Mouse (Mus musculus) cerebellum, adult 11 months (tissue): Measurements from ENCODE around the gene Cald1.

Source experiments
- DNase-seq: peaks from one replicate; pipeline ENCODE4 v3.0.0; 2022

The Cald1 gene

GRCm38 (mm10) chr6:34722660-34723059 lies 124.4 kb downstream of the Cald1 start:
- no peak for DNase-seq

GRCm38 (mm10) chr6:34723250-34723904 lies 125.1 kb downstream of the Cald1 start:
- no peak for DNase-seq

DNA sequence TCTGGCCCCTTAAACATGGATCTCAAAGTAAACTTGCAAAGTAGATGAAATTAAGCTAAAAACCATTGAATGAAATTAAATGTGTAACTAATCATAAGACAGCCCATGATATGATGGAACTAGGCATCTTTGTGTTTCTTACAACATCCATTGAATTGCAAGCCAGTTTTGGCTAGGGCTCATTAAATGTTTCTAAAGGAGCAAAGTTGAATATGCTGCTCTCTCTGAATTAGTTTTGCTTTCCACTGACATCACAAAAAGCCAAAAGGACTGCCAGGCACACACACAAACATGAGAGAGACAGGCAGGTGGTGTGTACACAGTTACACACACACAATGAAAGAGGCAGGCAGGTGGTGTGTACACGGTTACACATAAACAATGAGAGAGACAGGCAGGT lies 127.4 kb downstream of the Cald1 start:
- no peak for DNase-seq

DNA sequence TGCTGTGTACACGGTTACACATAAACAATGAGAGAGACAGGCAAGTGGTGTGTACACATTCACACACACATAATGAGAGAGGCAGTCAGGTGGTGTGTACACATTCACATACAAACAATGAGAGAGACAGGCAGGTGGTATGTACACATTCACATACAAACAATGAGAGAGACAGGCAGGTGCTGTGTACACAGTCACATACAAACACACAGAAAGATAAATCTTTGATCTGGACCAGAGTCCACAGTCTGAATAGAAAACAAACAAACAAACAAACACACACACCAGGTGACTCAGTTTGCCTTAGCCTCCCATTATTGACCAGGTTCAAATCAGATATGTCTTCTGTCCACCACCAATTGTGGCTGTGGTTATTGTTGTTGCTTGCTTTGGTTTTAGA lies 127.8 kb downstream of the Cald1 start:
- no peak for DNase-seq

DNA sequence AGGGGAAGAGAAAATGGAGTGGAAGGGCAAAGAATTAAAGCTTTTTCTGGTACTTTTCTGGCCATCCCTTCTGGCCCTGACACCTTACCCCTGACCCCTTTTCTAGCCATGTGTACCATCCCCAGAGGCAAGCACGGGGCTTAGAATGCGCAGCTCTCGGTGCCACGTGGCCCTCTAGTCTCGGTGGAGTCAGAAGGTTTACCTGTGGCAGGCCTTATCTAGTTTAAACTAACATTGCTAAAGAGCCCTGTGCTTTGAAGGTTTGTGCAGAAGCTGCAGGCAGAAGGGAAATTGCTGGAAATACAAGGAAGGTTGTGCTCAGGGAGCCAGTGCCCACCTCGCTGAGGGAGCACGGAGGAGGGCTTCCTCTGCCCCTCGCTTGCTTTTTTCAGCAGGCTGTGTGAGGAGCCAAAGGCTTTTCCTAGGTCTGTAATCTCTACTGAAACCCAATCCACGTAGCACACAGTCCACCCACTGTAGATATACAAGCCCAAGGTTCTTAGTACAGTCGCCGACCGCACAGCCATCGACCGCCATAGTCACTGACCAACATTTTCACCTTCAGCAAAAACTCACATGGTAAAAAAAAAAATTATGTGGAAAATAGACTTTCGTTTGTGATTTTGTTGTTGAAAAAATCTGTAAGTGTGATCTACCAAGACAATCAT lies 129.2 kb downstream of the Cald1 start:
- no peak for DNase-seq

GRCm38 (mm10) chr6:34729449-34730151 lies 131.3 kb downstream of the Cald1 start:
- no peak for DNase-seq

DNA sequence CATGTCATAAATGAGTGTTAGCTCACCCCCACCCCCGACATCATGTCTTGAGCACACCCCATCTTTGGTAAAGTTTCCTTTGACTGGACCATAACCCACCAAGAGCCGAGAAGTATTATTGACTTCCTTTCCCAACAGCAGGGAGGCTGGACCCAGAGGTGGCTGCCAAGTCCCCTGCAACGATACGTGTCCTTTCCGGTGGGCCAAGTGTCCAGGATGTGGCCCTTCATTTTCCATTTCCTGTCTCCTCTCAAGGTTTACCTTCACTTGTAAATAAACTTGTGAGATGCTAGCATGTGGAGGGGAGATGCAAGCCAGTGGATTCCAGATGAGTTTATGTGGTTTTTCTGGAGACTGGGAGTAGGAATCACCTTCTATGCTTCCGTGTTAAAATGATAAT lies 132.7 kb downstream of the Cald1 start:
- no peak for DNase-seq

DNA sequence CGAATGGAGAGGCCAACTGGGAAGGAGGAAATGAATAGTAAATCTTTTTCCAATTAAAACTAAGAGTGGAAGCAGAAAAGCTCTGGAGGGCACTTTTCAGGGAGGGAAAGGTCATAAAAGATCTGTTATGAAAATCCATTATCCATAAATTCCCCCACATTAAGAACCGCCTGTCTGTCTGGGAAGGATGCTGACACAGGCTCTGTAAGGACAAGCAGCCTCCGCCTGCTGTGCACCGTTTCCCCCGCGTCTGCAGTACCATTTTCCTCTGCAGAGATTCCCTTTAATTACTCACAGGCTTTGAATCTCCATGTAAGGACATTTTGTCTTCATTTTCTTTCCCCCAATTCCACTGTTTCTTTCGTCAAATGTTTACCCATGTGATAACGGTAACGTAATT lies 133.2 kb downstream of the Cald1 start:
- no peak for DNase-seq

GRCm38 (mm10) chr6:34734940-34735695 lies 136.8 kb downstream of the Cald1 start:
- no peak for DNase-seq

DNA sequence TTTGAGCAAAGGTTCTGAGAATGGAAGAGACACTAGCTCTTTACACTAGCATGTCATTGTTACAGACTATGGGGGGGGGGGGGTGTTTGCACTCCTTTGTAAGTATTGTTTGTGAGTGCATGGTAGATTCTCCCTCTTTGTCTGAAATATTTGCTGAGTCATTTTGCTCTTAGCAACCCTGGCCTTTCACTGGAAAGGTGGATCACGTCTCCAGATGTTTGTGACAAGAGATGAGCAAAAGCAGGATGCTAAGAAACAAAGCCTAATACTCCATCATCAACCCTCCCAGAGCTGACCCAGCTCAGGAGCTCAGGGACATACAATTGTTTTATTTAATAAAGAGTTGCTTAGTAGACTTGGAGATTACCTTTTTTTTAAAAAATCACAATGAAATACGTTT lies 138.6 kb downstream of the Cald1 start:
- no peak for DNase-seq

DNA sequence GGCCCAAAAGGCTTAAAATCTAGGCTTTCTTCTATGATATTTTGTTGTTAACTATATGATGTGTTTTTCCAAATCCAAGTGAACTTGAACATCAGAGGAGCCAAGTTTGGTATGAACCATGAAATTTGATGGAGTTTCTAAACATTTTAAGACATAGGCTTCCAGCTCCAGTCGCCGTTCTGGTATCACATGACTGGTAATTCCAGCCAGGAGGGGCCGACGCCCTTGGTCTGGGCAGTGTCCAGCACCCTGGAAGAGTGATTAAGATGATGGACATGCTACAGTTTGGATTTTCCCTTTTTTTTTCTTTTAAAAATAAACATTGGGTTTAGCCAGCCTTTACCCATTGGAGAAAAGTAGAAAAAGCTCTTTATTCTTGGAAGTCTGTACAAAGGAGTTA lies 145.6 kb downstream of the Cald1 start:
- DNase-seq, result no peak

DNA sequence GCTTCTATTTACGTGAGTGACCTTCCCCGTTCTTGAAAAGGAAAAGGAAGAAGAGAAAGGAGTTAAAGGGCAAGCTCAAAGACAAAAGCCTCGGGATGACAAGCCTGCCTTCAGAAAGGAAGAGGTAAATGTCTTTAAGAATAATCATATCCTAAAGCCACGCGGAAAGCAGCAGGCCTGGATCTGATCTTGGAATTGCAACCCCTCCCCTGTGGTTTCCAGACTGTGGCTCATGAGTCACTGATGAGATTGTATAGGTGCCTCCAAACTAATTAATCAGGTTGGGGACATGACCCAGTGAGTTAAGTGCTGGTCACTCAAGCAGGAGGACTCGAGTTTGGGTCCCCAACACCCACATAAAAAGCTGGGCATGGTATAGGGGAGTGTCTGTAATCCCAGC lies 149.5 kb downstream of the Cald1 start:
- no peak for DNase-seq

GRCm38 (mm10) chr6:34748566-34748965 lies 150.3 kb downstream of the Cald1 start:
- DNase-seq, result no peak

GRCm38 (mm10) chr6:34749526-34749925 lies 151.2 kb downstream of the Cald1 start:
- no peak for DNase-seq

- DNase-seq, result no peak
Measured at GRCm38 (mm10) chr6:34750487-34751120, 152.3 kb downstream of the Cald1 start.

DNA sequence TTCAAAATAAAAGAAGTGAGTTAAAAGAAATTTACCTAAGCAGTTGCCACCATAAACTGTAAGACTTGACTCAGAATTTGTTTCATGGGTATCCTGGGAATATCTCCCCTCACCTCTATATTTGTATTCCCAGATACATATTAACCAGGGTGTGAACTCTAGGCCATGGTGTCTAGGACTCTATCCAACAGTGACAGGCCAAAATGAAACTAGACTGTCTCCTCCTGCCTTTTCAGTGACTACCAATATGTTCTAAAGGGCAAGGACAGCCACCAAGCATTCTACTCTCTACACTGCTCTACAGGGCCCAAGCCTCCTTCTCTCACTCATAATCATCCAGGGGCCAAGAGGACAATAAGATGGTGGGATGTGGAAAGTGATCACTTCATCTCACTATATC lies 153.3 kb downstream of the Cald1 start:
- DNase-seq, result no peak

- DNase-seq, result peak; percentile 33
Measured at GRCm38 (mm10) chr6:34754448-34754847, 156.1 kb downstream of the Cald1 start.

DNA sequence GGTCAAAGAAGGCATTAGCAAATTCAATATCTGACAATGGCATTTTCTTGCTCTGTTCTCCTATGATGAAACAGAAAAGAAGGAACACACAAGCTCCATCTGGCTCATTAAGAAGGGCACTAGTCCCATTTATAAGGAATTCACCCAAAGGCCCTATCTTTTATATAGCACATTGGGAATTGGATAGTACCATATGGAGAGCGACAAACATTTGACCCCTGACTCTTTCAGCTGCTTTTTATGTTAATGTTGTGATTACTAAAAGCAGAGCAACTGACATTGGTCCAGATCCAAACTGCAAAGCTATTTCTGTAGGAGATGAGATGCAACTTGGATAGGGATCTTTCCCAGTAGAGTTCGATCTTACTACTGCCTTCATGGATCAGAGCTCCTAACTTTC lies 160.0 kb downstream of the Cald1 start:
- DNase-seq, result no peak

- DNase-seq, result no peak
Measured at GRCm38 (mm10) chr6:34760023-34760422, 161.7 kb downstream of the Cald1 start.

GRCm38 (mm10) chr6:34765721-34766120 lies 167.4 kb downstream of the Cald1 start:
- DNase-seq, result no peak

- no peak for DNase-seq
Measured at GRCm38 (mm10) chr6:34769984-34770383, 171.7 kb downstream of the Cald1 start.

GRCm38 (mm10) chr6:34770491-34770890 lies 172.2 kb downstream of the Cald1 start:
- no peak for DNase-seq

- DNase-seq, result no peak
Measured at GRCm38 (mm10) chr6:34776396-34776795, 178.1 kb downstream of the Cald1 start.
